Mouse (Mus musculus) natural killer cell, adult 2 months (primary cell): ENCODE measurements around the gene Kptn.

Source experiments
- DNase-seq, 2 experiments: peaks; one replicate each; pipeline ENCODE4 v3.0.0; 2022; ENCODE audit warnings: low spot score in 2 of 2

Gene Kptn

GRCm38 (mm10) chr7:16120262-16120600 lies 536 bp downstream of the Kptn start:
- DNase-seq, result no peak

GRCm38 (mm10) chr7:16125829-16126228 lies 6.1 kb downstream of the Kptn start:
- no peak for DNase-seq

GRCm38 (mm10) chr7:16128344-16128743 lies 8.6 kb downstream of the Kptn start:
- DNase-seq, result no peak

GRCm38 (mm10) chr7:16128899-16129298 lies 9.2 kb downstream of the Kptn start:
- DNase-seq, result no peak

GRCm38 (mm10) chr7:16129421-16129845 lies 9.7 kb downstream of the Kptn start, which contains the start of gene Slc8a2:
Gene Slc8a2, plus strand, starts transcription at chr7:16129826.
- peak; percentile 32 to 57 for DNase-seq

GRCm38 (mm10) chr7:16129846-16130691 lies 10.4 kb downstream of the Kptn start:
- DNase-seq, result no peak

- DNase-seq, result no peak
Observed at GRCm38 (mm10) chr7:16130956-16131634, 11.4 kb downstream of the Kptn start.

- DNase-seq, result no peak
Observed at GRCm38 (mm10) chr7:16132161-16132581, 12.5 kb downstream of the Kptn start.

- DNase-seq, result no peak
Observed at GRCm38 (mm10) chr7:16132926-16133325, 13.2 kb downstream of the Kptn start.

- no peak for DNase-seq
Observed at GRCm38 (mm10) chr7:16133691-16134090, 14.0 kb downstream of the Kptn start.

- no peak for DNase-seq
Observed at GRCm38 (mm10) chr7:16134951-16135392, 15.3 kb downstream of the Kptn start.

- no peak for DNase-seq
Observed at GRCm38 (mm10) chr7:16146489-16147410, 27.1 kb downstream of the Kptn start.

- DNase-seq, result peak in 1 of 2 experiments; percentile 21
Observed at GRCm38 (mm10) chr7:16147643-16148042, 27.9 kb downstream of the Kptn start.

GRCm38 (mm10) chr7:16149241-16149640 lies 29.5 kb downstream of the Kptn start:
- DNase-seq, result peak in 1 of 2 experiments; percentile 11

- DNase-seq, result no peak
Observed at GRCm38 (mm10) chr7:16150191-16151145, 30.8 kb downstream of the Kptn start.

GRCm38 (mm10) chr7:16153522-16153921 lies 33.8 kb downstream of the Kptn start:
- peak in 1 of 2 experiments; percentile 48 for DNase-seq

- DNase-seq, result no peak
Observed at GRCm38 (mm10) chr7:16155132-16155872, 35.6 kb downstream of the Kptn start.

- no peak for DNase-seq
Observed at GRCm38 (mm10) chr7:16156105-16156714, 36.5 kb downstream of the Kptn start.

- no peak for DNase-seq
Observed at GRCm38 (mm10) chr7:16158735-16159134, 39.0 kb downstream of the Kptn start.
